In the genomic region with DNA sequence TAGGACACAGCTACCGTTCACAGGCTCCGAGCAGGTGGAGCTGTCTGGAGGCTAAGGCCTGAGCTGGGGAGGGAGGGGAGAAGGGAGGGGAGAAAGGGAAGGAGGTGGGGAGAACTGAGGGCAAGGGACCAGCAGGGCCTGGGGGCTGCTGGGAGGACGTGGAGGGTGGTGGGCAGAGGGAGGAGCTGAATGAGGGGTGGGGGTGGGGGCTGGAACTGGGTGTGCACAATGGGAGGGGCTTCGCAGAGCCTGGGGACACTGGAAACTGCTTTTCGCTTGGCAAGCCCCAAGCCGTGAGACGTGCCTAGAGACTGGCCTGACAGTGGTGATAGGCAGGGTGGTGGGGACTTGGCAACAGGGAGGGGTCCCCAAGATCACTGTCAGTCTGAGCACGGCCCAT, we compare ENCODE assay signal across 9 mouse cellular contexts. TPM values are rescaled to one million over a fixed set of nuclear protein-coding genes. Genes with fewer than 3 reads are reported as not detected.
DNase-seq lines count a peak whose midpoint lies in the region; ATAC-seq and TF ChIP-seq lines count a peak whose summit lies in the region.
"Had no signal": no experiment of that assay in that cellular context is flagged by ENCODE, and none has a peak within 500 bp of the region (broad histone marks: within the 10 kb centered on the region; RNA-seq: fewer than 3 reads in every experiment).

No protein-coding gene starts in this region.

- peak overlapping the region; percentile 84 for H3K27ac ChIP-seq in kidney, embryonic 16.5 days (ENCODE audit: low read length)
- H3K27ac ChIP-seq in embryonic facial prominence, embryonic 10.5 days (replicated peaks), result no peak overlapping the region
- peak overlapping the region; percentile 92 for H3K27ac ChIP-seq in hindbrain, embryonic 13.5 days
- no peak overlapping the region for H3K27ac ChIP-seq in midbrain, postnatal 0 days (ENCODE audit: low read depth, low read length)

- no peak for TF ChIP-seq CTCF in midbrain, postnatal 0 days (IDR thresholded peaks at IDR 0.05)

- 0 out of 2 replicates have a peak, but pooled peaks cover 3% of the 10 kb centered on the region for H3K36me3 ChIP-seq in kidney, embryonic 16.5 days (ENCODE audit: insufficient read depth, low read length)
- peaks cover 21% of the 10 kb centered on the region for H3K36me3 ChIP-seq in embryonic facial prominence, embryonic 10.5 days (replicated peaks)
- peaks cover 8% of the 10 kb centered on the region; the same call in 1 of the 2 replicates for H3K36me3 ChIP-seq in hindbrain, embryonic 13.5 days
- no peaks in the 10 kb centered on the region; the same call in 1 of the 2 replicates for H3K36me3 ChIP-seq in midbrain, postnatal 0 days (ENCODE audit: insufficient read depth, low read length)

- H3K9ac ChIP-seq in kidney, embryonic 16.5 days (replicated peaks; ENCODE audit: low read length), result peak overlapping the region; percentile 46
- peak overlapping the region; percentile 65 for H3K9ac ChIP-seq in hindbrain, embryonic 13.5 days
- H3K9ac ChIP-seq in midbrain, postnatal 0 days (replicated peaks; ENCODE audit: low read length, poor library complexity, severe bottlenecking), result no peak overlapping the region

- 15% methylated on average over 8 of the region's 8 CpGs for WGBS in kidney, embryonic 16.5 days
- 28% methylated on average over 8 of the region's 8 CpGs for WGBS in embryonic facial prominence, embryonic 10.5 days
- 20% methylated on average over 8 of the region's 8 CpGs for WGBS in hindbrain, embryonic 13.5 days
- WGBS in midbrain, postnatal 0 days, result 20% methylated on average over 8 of the region's 8 CpGs

- H3K4me1 ChIP-seq in kidney, embryonic 16.5 days (ENCODE audit: insufficient read depth, low read length), result peaks cover 70% of the 10 kb centered on the region
- peaks cover 85% of the 10 kb centered on the region for H3K4me1 ChIP-seq in embryonic facial prominence, embryonic 10.5 days
- peaks cover 100% of the 10 kb centered on the region for H3K4me1 ChIP-seq in hindbrain, embryonic 13.5 days (replicated peaks)
- peaks cover 28% of the 10 kb centered on the region for H3K4me1 ChIP-seq in midbrain, postnatal 0 days (ENCODE audit: insufficient read depth, low read length)

- peaks cover 16% of the 10 kb centered on the region for H3K27me3 ChIP-seq in kidney, embryonic 16.5 days (ENCODE audit: insufficient read depth, low read length)
- H3K27me3 ChIP-seq in embryonic facial prominence, embryonic 10.5 days (replicated peaks; ENCODE audit: low read depth, poor library complexity, severe bottlenecking), result peaks cover 45% of the 10 kb centered on the region
- H3K27me3 ChIP-seq in hindbrain, embryonic 13.5 days, result no peaks in the 10 kb centered on the region
- no peaks in the 10 kb centered on the region for H3K27me3 ChIP-seq in midbrain, postnatal 0 days (ENCODE audit: insufficient read depth, low read length)

- peak overlapping the region; percentile 69 for H3K4me2 ChIP-seq in kidney, embryonic 16.5 days (replicated peaks; ENCODE audit: low read depth, low read length)
- peak overlapping the region; percentile 55 for H3K4me2 ChIP-seq in hindbrain, embryonic 13.5 days
- 0 out of 2 replicates have a peak overlapping the region, but pooled peaks have one; percentile 45 for H3K4me2 ChIP-seq in midbrain, postnatal 0 days (ENCODE audit: low read depth, low read length, poor library complexity, severe bottlenecking)

- peak overlapping the region; percentile 34; the same call in 1 of the 2 replicates for H3K4me3 ChIP-seq in kidney, embryonic 16.5 days (ENCODE audit: low read length)
- 0 out of 2 replicates have a peak overlapping the region, but pooled peaks have one; percentile 1 for H3K4me3 ChIP-seq in embryonic facial prominence, embryonic 10.5 days
- H3K4me3 ChIP-seq in hindbrain, embryonic 13.5 days, result peak overlapping the region; percentile 30; the same call in 1 of the 2 replicates
- H3K4me3 ChIP-seq in midbrain, postnatal 0 days (ENCODE audit: low read depth, low read length), result no peak overlapping the region

- H3K9me3 ChIP-seq in kidney, embryonic 16.5 days (ENCODE audit: low read length), result 0 out of 2 replicates have a peak, but pooled peaks cover 3% of the 10 kb centered on the region
- peaks cover 5% of the 10 kb centered on the region; the same call in 1 of the 2 replicates for H3K9me3 ChIP-seq in embryonic facial prominence, embryonic 10.5 days
- H3K9me3 ChIP-seq in hindbrain, embryonic 13.5 days, result no peaks in the 10 kb centered on the region
- no peaks in the 10 kb centered on the region for H3K9me3 ChIP-seq in midbrain, postnatal 0 days (ENCODE audit: low read length)

- ATAC-seq in kidney, embryonic 16.5 days (ENCODE audit: low FRiP score, low TSS enrichment), result peak; percentile 31
- no peak for ATAC-seq in hindbrain, embryonic 13.5 days (ENCODE audit: low FRiP score)
- ATAC-seq in midbrain, postnatal 0 days (ENCODE audit: low FRiP score), result no peak

- intact Hi-C loops in gastrocnemius, postnatal 36 days (cut with DNase I), result no loop called here

- no peak for DNase-seq in kidney, adult 9 months
- no peak for DNase-seq in embryonic facial prominence, embryonic 10.5 days (ENCODE audit: low spot score)
- DNase-seq in midbrain, postnatal 0 days (ENCODE audit: low spot score), result no peak
- no peak for DNase-seq in adrenal gland, adult 8-10 months
- DNase-seq in thymus, adult 18-20 months, result no peak
- DNase-seq in gastrocnemius, postnatal 36 days, result no peak

RNA-seq across cellular contexts. Expression of a gene that starts 7.0 kb away (rescaled TPM):
- polyA plus RNA-seq in kidney, embryonic 16.5 days (2015; fragmentation: Nextera tagmentation; extraction: Ambion mirVana), result 76.1 and 87.2 TPM in 2 replicates
- polyA plus RNA-seq in embryonic facial prominence, embryonic 10.5 days (2016; fragmentation: Nextera tagmentation; extraction: Ambion mirVana), result 85.0 and 86.4 TPM in 2 replicates
- 273 TPM in 2 replicates for polyA plus RNA-seq in hindbrain, embryonic 13.5 days (2015; fragmentation: Nextera tagmentation; extraction: Ambion mirVana)
- 716 and 795 TPM in 2 replicates for total RNA-seq in midbrain, postnatal 0 days (2014; rRNA removed)
- 208 and 225 TPM in 2 replicates for polyA plus RNA-seq in midbrain, postnatal 0 days (2015; fragmentation: Nextera tagmentation; extraction: Ambion mirVana)
- 100 to 1,000 TPM; 253 to 392 (median 313) TPM for total RNA-seq in adrenal gland, adult 8-10 months (2022)
- 10 to 100 TPM; 35.0 to 45.6 TPM for total RNA-seq in gastrocnemius, postnatal 36 days (2021)

RNA-seq across cellular contexts. Expression of a gene that starts 43.0 kb away (rescaled TPM):
- not detected in 2 replicates for polyA plus RNA-seq in kidney, embryonic 16.5 days (2015; fragmentation: Nextera tagmentation; extraction: Ambion mirVana)
- polyA plus RNA-seq in embryonic facial prominence, embryonic 10.5 days (2016; fragmentation: Nextera tagmentation; extraction: Ambion mirVana), result not detected in 2 replicates
- polyA plus RNA-seq in hindbrain, embryonic 13.5 days (2015; fragmentation: Nextera tagmentation; extraction: Ambion mirVana), result not detected in 2 replicates
- not detected in 2 replicates for total RNA-seq in midbrain, postnatal 0 days (2014; rRNA removed)
- not detected in 2 replicates for polyA plus RNA-seq in midbrain, postnatal 0 days (2015; fragmentation: Nextera tagmentation; extraction: Ambion mirVana)
- total RNA-seq in adrenal gland, adult 8-10 months (2022), result not detected
- total RNA-seq in gastrocnemius, postnatal 36 days (2021), result not detected
- total RNA-seq: ES-E14 had no signal

Comparison
In these comparisons a context has a peak if more than half of its experiments do, and no peak if none do; other contexts are left out.
1. H3K27ac ChIP-seq: peak in kidney, embryonic 16.5 days (single experiment) and hindbrain, embryonic 13.5 days (single experiment); none in embryonic facial prominence, embryonic 10.5 days (single experiment) and midbrain, postnatal 0 days (single experiment).
2. Peak in every context shown above with its lines, with median percentiles within 50 percentile points of each other: H3K4me2 ChIP-seq.